Mouse (Mus musculus) adrenal gland, adult 18-20 months (tissue): ENCODE data around the gene Gm3238. TPM values are rescaled to one million over a fixed set of nuclear protein-coding genes. Genes with fewer than 3 reads are reported as not detected.
"Not testable (repeated sequence)": the region's sequence is repeated elsewhere in the genome, so short reads cannot be mapped to it uniquely, and the experiment has no call there.

Source experiments
- DNase-seq, 2 experiments: peaks; one replicate each; pipeline ENCODE4 v3.0.0; 2021 to 2022; ENCODE audit warnings: low spot score in 2 of 2
- long read RNA-seq, 2 experiments: library from polyadenylated mRNA; stranded (forward); transcript quantifications; one replicate each; pipeline ENCODE4 v2.0.0; 2021
- total RNA-seq, 2 experiments: library from RNA; stranded (reverse); gene quantifications; 1 replicate in 1 of 2; 2 replicates in 1 of 2; pipeline ENCODE4 v1.2.3; 2021

Gm3238 gene
- total RNA-seq = not detected
- long read RNA-seq, experiment 1 = 0 reads
- long read RNA-seq, experiment 2 = 0 reads

GRCm38 (mm10) chr10:77771225-77771624 lies at the start of gene Gm3238:
Gene Gm3238, minus strand, starts transcription at chr10:77771325.
- not testable (repeated sequence) for DNase-seq

- DNase-seq = no peak
These were observed 48.1 kb upstream of the Gm3238 start for GRCm38 (mm10) chr10:77819203-77819602.

GRCm38 (mm10) chr10:77818523-77818922 lies 47.4 kb upstream of the Gm3238 start:
- no peak for DNase-seq

DNA sequence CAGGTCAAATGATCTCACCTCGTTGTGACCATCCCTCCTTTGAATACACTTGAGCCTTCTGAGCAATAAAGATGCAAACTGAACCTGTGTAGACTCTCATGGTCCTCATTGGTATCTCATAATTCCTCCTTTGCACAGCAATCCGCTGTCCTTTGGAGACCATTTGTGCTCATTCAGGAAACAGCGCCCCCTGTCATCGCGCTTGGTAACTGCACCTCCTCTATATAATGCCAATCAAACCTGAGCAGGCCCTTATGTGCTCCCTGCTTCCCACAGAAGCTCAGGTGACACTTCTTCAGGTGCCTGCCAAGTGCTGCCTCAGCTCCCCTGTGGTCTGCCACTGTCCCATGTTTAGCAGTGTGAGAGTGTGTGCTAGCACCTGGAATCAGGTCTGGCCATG lies 44.4 kb upstream of the Gm3238 start:
- no peak for DNase-seq

DNA sequence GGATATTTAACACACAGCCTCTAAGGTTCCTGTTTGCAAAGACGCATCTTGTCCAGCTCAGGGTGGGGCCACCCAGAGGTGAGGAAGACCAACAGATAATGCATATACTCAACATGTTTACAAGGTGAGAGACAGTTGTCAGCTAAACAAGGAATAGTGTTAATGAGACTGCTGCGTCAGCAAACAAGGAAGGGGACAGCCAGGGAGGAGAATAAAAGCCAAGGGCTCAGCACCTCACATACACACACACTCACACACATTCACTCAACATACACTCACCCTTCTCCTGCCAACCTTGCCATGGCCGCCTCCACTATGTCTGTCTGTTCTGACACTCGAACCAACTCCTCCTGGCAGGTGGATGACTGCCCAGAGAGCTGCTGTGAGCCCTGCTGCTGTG lies 43.3 kb upstream of the Gm3238 start, which contains the start of gene Gm2696:
Gene Gm2696, plus strand, starts transcription at position 301 of the 400 bp plus-strand sequence.
- DNase-seq = no peak

DNA sequence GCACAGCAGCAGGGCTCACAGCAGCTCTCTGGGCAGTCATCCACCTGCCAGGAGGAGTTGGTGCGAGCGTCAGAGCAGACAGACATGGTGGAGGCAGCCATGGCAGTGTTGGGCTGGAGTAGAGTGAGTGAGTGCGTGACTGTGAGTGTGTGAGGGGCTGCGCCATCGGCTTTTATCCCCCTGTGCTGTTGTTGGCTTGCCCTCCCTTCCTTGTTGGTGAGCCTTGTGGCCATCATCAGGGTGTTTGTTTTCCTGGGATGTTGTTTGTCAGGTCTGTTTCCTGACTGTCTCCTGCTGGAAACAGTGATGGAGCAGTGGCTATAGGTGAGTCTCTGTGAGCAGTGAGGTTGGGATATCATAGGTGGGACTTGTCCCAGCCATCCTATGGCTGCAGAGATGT lies 40.6 kb upstream of the Gm3238 start, which contains the start of gene Gm9507:
Gene Gm9507, minus strand, starts transcription at position 101 of the 400 bp plus-strand sequence.
- DNase-seq = no peak

DNA sequence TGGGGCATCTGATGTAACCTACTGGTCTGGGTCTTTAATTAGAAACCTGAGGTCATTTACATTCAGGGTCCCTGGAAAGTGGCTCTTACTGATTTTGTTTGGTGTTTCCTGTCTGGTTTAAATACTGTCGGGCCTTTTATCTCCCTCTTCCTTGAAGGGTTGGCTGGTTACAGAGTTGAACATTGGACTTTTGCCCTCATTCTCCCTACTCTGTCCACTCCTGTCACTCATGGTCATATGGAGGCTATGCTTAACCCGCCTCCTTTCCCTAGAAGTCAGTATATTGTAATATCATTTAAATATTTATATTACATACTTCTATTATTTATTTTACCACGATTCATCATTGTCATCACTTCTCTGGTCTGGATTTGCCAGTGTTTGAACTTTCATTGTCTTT lies 33.0 kb upstream of the Gm3238 start:
- no peak for DNase-seq

DNA sequence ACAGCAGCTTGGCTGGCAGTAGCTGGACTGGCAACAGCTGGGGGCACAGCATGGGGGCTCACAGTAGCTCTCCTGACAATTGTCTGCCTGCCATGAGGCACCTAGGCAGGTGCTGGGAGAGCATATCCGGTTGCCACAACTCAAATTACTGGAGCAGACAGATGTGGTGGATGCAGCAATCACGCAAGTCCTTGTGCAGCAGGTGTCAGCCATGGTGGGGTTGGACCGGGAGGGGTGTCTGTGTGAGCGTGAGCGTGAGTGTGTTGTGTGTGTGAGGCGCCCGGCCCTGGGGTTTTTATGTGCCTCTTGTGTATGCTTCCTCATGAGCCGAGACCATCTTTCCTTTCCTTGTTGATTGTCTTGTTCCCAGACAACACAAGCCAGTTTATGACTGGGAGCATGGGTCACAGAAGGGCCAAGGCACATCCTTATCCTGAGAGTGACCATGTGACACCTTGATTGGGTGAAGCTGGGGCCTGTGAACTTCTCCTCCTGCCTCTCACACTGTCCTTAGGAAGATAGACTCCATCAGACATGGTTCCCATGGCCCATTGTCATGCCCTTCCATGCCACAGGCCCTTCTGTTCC lies 27.9 kb upstream of the Gm3238 start, which contains the start of gene Gm19668:
Gene Gm19668, minus strand, starts transcription at position 213 of the 588 bp plus-strand sequence.
- DNase-seq = no peak

DNA sequence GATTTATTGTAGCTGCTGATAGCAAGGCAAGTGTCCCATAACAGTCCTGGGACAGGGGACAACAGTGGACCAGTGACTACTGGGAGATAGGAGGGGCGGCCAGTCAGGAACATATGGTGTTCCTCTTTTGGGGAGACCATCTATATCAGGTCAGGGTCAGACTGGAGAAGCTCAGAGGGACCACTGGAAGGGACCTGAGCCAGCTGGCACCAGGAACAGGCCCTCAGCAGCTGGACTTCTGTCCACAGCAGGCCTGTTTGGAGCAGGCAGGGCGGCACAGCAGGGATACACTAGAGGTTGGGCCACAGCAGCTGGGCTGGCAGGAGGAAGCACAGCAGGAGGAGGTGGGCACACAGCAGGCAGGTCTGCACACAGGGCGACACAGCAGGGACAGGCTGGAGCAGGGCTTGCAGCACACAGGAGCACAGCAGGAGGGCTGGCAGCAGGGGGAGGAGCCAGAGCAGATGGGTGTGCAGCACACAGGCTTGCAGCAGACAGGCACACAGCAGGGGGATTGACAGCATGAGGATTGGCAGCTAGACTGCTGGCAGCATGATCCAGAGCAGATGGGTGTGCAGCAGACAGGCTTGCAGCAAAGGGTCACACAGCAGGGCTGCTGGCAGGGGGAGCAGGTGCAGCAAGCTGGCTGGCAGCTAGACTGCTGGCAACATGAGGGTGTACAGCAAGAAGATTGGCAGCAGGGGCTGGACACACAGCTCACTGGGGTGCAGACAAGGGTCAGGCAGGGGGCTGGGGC lies 27.2 kb upstream of the Gm3238 start:
- DNase-seq = not testable (repeated sequence)

DNA sequence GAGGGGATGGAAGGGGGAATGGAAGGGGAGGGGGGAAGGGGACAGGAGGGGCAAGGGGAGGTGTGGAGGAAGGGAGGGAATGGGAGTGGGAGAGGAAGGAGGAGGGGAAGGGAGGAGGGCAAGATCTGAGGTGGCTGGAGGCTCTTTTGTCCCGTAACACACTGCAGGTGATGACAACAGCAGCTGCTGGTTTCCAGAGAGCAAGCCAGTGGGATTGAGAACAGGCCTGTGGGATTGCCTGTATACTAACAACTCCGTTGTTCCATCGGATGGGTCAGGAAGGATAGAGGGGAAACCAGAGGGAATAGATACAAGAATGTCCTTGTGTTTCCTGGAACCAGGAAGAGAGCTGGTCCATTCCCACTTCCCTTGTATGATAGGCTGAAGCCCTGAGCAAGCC lies 26.6 kb upstream of the Gm3238 start:
- DNase-seq = no peak

DNA sequence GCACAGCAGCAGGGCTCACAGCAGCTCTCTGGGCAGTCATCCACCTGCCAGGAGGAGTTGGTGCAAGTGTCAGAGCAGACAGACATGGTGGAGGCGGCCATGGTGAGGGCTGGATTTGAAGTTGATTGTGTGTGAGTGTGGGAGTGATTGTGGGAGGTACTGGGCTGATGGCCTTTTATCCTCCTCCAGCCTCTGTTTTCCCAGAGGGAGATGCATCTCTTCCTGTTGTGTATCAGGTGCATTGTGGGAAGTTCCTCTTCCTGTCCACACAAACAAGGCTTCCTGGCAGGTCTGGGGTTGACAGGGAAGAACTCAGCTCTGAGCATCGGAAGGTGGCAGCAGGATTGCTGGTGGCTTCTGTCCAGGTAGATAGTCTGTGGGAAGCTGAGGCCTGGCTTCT lies 23.9 kb upstream of the Gm3238 start, which contains the start of gene Gm9639:
Gene Gm9639, minus strand, starts transcription at position 101 of the 400 bp plus-strand sequence.
- DNase-seq = no peak

- DNase-seq = no peak
These were observed 17.5 kb upstream of the Gm3238 start for GRCm38 (mm10) chr10:77788621-77789020.

GRCm38 (mm10) chr10:77787876-77788275 lies 16.8 kb upstream of the Gm3238 start, which contains the start of gene Gm7137:
Gene Gm7137, minus strand, starts transcription at chr10:77788200.
- DNase-seq = not testable (repeated sequence)

GRCm38 (mm10) chr10:77783396-77783795 lies 12.3 kb upstream of the Gm3238 start:
- not testable (repeated sequence) for DNase-seq

DNA sequence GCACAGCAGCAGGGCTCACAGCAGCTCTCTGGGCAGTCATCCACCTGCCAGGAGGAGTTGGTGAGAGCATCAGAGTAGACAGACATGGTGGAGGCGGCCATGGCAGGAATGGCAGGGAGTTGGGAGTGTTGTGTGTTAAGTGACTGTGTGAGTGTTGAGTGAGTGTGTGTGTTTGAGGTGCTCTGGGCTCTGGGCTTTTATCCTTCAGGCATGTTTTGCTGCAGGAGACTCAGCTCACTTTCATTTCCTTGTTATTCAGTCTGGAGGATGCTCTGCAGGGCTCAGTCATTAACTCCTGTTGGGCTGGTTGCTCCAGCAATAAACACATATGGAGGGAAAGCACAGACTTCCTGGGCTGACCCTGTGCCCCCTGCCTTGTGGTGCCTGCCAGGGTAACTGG lies 11.3 kb upstream of the Gm3238 start, which contains the start of gene Gm3250:
Gene Gm3250, minus strand, starts transcription at position 101 of the 400 bp plus-strand sequence.
- DNase-seq = not testable (repeated sequence)

GRCm38 (mm10) chr10:77776844-77777243 lies 5.7 kb upstream of the Gm3238 start, which contains the start of gene Gm7138:
Gene Gm7138, minus strand, starts transcription at chr10:77776944.
- DNase-seq = not testable (repeated sequence)

DNA sequence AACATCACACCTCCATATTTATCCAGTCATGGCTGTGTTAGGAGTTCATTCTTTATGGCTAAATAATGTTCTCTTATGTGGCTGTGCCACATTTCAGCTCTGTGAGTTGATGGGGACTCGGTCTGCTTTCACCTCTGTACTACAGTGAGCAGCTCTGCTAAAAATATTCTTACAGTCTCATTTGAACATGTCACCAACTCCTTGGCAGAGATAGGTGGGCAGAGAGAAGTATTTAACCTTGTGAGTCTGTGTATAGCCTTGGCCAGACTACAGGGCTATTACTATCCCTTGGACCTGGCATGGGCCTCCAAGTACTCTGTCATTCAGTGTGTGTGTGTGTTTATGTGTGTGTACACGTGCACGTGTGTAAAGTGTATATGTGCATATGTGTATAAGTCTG lies 1.0 kb upstream of the Gm3238 start:
- DNase-seq = not testable (repeated sequence)

DNA sequence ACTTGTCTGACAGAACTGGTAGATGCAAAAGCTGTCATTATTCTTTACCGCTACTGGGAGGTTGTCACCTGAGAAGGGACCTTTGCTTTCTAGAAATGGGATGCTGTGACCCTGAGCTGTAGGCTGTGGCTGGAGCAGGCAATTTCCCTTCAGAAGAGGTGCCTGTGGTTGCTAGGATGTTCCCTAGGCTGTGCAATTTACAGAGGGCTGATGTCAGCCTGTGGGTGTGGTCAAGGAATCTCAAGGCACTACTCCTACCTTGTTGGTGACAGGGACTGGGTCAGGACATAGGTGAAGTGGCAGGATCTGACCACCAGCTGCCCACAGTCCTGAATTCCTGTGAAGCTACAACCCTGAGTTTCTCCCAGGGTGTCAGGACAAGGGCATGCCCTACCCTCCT lies 1.4 kb downstream of the Gm3238 start:
- no peak for DNase-seq

DNA sequence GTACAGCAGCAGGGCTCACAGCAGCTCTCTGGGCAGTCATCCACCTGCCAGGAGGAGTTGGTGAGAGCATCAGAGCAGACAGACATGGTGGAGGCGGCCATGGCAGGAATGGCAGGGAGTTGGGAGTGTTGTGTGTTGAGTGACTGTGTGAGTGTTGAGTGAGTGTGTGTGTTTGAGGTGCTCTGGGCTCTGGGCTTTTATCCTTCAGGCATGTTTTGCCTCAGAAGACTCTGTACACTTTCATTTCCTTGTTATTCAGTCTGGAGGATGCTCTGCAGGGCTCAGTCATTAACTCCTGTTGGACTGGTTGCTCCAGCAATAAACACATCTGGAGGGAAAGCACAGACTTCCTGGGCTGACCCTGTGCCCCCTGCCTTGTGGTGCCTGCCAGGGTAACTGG lies 11.5 kb downstream of the Gm3238 start, which contains the start of gene Gm3233:
Gene Gm3233, minus strand, starts transcription at position 101 of the 400 bp plus-strand sequence.
- not testable (repeated sequence) for DNase-seq

DNA sequence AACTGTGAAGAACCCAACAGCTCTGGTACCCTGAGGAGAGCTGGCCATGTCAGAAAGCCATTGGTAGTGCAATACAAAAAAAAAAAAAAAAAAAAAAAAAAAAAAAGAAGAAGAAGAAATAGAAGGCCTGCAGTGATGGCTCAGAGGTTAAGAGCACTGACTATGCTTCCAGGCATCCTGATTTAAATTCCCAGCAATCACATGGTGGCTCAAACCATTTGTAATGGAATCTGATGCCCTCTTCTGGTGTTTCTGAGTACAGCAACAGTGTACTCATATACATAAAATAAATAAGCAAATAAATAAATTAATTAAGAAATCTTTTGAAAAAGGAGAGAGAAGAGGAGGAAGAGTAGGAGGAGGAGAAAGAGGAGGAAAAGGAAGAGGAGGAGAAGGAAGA lies 17.7 kb downstream of the Gm3238 start:
- DNase-seq = no peak

GRCm38 (mm10) chr10:77752312-77752711 lies 18.8 kb downstream of the Gm3238 start:
- DNase-seq = not testable (repeated sequence)

DNA sequence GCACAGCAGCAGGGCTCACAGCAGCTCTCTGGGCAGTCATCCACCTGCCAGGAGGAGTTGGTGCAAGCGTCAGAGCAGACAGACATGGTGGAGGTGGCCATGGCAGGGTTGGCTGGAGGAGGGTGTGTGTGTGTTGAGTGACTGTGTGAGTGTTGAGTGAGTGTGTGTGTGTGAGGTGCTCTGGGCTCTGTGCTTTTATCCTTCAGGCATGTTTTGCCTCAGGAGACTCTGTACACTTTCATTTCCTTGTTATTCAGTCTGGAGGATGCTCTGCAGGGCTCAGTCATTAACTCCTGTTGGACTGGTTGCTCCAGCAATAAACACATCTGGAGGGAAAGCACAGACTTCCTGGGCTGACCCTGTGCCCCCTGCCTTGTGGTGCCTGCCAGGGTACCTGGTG lies 19.9 kb downstream of the Gm3238 start, which contains the start of gene Gm9736:
Gene Gm9736, minus strand, starts transcription at position 101 of the 400 bp plus-strand sequence.
- DNase-seq = not testable (repeated sequence)
